Mouse (Mus musculus): ENCODE results near the gene Cyp2u1. TPM values are rescaled to one million over a fixed set of nuclear protein-coding genes. Genes with fewer than 3 reads are reported as not detected.

Cyp2u1 gene
- polyA plus RNA-seq, 1 experiment from 2014 or later, result 0.14 TPM

DNA sequence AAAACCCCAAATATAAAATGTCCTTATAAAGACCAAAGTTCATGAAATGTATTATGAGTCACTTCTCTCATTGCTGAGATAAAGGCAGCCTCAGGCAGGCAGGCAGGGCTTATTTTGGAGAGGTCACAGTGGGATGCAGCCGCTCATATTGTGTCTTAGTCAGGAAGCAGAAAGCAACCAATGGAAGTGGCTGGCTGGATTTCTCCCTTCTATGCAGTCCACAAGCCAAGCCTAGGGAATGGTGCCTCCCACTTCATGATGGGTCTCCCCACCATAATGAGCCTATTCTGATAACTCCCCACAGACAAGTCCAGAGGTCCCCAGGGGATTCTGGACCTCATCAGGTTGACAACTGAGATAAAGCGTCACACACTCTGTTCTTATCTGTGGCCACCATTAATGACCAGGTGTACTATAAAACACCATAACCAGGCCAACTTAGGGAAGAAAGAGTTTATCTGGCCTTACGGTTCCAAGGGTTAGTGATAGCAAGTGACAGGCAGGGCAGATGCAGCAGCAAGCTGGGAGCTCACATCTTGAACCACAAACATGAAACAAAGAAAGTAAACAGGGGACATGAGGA is 47.5 kb downstream of the Cyp2u1 start:
- 56% methylated on average over 3 of the region's 3 CpGs for WGBS (ENCODE audit: insufficient replicate concordance)
- no peak overlapping the region for H3K27ac ChIP-seq (ENCODE audit: low read length)
- ATAC-seq (ENCODE audit: low read depth), result no peak

DNA sequence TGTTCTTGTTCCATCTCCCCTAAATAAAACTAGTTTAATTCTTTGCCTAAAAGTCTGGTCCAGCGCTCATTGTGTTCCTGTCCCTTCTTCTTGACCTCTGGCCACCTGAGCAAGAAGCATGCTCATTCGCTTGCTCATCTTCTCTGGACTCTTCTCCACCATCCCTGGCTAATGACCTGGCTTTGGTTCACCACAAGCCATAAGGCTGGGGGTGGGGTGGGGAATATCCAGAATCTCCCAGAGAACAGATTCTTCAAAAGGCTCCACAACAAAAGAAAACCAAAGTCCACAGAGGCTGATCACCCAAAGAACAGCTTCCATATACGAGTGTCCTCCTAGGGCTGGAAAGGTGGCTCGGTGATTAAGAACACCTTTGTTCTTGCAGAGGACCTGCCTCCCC is 48.0 kb downstream of the Cyp2u1 start:
- no peak overlapping the region for H3K4me2 ChIP-seq (ENCODE audit: low read depth, low read length)
- H3K36me3 ChIP-seq (ENCODE audit: control insufficient read depth, insufficient read depth), result peaks cover 2% of the 10 kb centered on the region; the same call in 1 of the 2 replicates
- H3K27ac ChIP-seq (ENCODE audit: low read length), result no peak overlapping the region
- no peaks in the 10 kb centered on the region for H3K9me3 ChIP-seq (replicated peaks; ENCODE audit: control insufficient read depth, low read length)
- no peak for ATAC-seq (ENCODE audit: low read depth)
- no peak overlapping the region for H3K9ac ChIP-seq (ENCODE audit: low read depth, low read length)
- H3K4me1 ChIP-seq (ENCODE audit: control insufficient read depth, low read depth, low read length), result no peaks in the 10 kb centered on the region
- no peaks in the 10 kb centered on the region for H3K27me3 ChIP-seq (ENCODE audit: control insufficient read depth, insufficient read depth, low read depth, low read length)
- 85% methylated on average over 4 of the region's 4 CpGs for WGBS (ENCODE audit: insufficient replicate concordance)
- H3K4me3 ChIP-seq (ENCODE audit: low read depth, low read length), result no peak overlapping the region

More for the DNA sequence above, 47.5 kb downstream of the Cyp2u1 start:
- Histone ChIP-seq H3K36me3 (ENCODE audit: control insufficient read depth, insufficient read depth) (peaks cover 4% of the 10 kb centered on the region; the same call in 1 of the 2 replicates), H3K4me3 (ENCODE audit: low read depth, low read length) (no peak overlapping the region), H3K9ac (ENCODE audit: low read depth, low read length) (no peak overlapping the region), H3K4me1 (ENCODE audit: control insufficient read depth, low read depth, low read length) (no peaks in the 10 kb centered on the region), H3K9me3 (replicated peaks; ENCODE audit: control insufficient read depth, low read length) (no peaks in the 10 kb centered on the region), H3K4me2 (ENCODE audit: low read depth, low read length) (no peak overlapping the region), H3K27me3 (ENCODE audit: control insufficient read depth, insufficient read depth, low read depth, low read length) (no peaks in the 10 kb centered on the region)

DNA sequence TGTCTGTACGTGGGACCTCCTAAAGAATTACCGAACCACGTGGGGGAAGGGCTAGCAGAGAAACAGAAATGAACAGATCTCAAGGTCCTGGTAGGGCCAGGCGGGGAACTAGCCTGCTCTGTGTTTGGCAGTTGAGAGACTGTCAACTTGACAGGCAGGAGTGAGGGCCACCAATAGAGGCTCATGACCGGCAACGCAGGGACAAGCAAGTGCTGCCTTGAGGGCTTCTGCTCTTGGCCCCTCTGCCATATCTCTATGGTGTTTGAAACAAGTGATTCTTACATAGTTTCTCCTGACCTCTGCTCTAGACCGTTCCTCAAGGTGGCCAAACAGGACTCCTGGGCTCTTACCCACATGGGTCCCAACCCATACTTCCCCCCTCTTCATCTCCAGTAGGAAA is 51.4 kb downstream of the Cyp2u1 start:
- no peak for ATAC-seq (ENCODE audit: low read depth)
- Histone ChIP-seq H3K4me1 (ENCODE audit: control insufficient read depth, low read depth, low read length) (no peaks in the 10 kb centered on the region; the same call in 1 of the 2 replicates), H3K9me3 (replicated peaks; ENCODE audit: control insufficient read depth, low read length) (no peaks in the 10 kb centered on the region), H3K27me3 (ENCODE audit: control insufficient read depth, insufficient read depth, low read depth, low read length) (no peaks in the 10 kb centered on the region), H3K27ac (ENCODE audit: low read length) (no peak overlapping the region), H3K9ac (ENCODE audit: low read depth, low read length) (no peak overlapping the region), H3K36me3 (ENCODE audit: control insufficient read depth, insufficient read depth) (peaks cover 2% of the 10 kb centered on the region; the same call in 1 of the 2 replicates), H3K4me3 (ENCODE audit: low read depth, low read length) (no peak overlapping the region), H3K4me2 (ENCODE audit: low read depth, low read length) (no peak overlapping the region)
- WGBS (ENCODE audit: insufficient replicate concordance), result 67% methylated on average over 7 of the region's 7 CpGs

DNA sequence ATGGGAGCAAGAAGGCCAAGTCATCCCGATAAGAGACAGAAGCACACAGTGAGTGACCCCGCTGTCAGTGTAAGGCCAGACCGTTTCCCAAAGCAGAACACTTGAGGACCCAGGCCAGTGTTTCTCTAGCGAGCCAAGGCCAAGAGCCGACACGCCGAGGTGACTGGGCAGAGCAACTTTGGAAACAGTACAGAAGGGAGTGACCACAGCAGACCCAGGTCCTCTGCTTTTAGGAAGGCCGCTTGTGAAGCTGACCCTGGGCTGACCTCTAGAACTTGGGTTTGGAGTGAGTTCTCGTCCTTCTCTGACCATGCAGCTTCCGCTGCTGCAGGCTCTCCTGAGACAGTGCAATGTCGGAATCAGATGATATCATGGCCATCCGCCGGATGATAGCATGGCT is 52.0 kb downstream of the Cyp2u1 start:
- 77% methylated on average over 13 of the region's 13 CpGs for WGBS (ENCODE audit: insufficient replicate concordance)
- Histone ChIP-seq H3K36me3 (ENCODE audit: control insufficient read depth, insufficient read depth) (peaks cover 2% of the 10 kb centered on the region; the same call in 1 of the 2 replicates), H3K9ac (ENCODE audit: low read depth, low read length) (no peak overlapping the region), H3K4me1 (ENCODE audit: control insufficient read depth, low read depth, low read length) (no peaks in the 10 kb centered on the region; the same call in 1 of the 2 replicates), H3K9me3 (replicated peaks; ENCODE audit: control insufficient read depth, low read length) (no peaks in the 10 kb centered on the region), H3K4me3 (ENCODE audit: low read depth, low read length) (no peak overlapping the region), H3K27me3 (ENCODE audit: control insufficient read depth, insufficient read depth, low read depth, low read length) (no peaks in the 10 kb centered on the region), H3K4me2 (ENCODE audit: low read depth, low read length) (no peak overlapping the region), H3K27ac (ENCODE audit: low read length) (no peak overlapping the region)
- no peak for ATAC-seq (ENCODE audit: low read depth)

DNA sequence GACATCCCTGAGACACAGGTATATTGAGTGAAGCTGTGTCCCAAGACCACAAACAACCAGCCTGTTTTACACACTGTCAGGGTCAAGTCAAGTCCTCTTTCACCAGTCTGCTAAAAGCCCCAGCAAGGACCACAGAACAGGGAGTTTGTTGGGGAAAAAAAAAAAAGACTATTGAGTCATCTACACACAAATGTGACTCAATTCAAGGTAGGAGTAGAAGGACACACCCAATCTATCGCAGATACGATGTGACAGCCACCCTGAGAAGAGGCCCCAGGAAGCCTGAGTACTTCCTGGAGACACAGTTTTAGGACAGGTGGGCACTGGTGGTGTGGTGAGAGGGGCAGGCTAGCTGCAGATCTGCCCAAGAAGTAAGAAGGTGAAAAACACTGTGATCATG is 52.7 kb downstream of the Cyp2u1 start:
- 30% methylated on average over 2 of the region's 2 CpGs for WGBS (ENCODE audit: insufficient replicate concordance)

DNA sequence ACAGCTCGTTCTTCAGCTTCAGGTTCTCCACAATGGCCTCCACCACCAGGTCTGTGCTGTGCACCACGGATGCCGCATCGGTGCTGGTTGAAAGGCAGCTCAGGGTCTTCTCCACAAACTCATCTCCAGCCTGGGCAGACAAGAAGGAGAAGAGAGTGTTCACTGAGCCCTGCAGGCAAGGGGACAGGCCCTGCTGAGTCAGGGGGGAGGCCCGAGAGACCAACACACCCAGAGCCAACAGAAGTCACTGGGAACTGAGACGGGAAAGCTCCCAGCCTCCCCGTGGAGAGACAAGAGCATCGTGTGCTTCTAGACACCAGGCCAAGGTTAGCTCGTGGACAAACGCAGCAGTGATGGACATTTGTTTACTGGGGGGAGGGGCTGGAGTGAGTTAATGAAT is 54.6 kb downstream of the Cyp2u1 start:
- no peak overlapping the region for H3K27ac ChIP-seq (ENCODE audit: low read length)
- WGBS (ENCODE audit: insufficient replicate concordance), result 66% methylated on average over 10 of the region's 10 CpGs
- no peak for ATAC-seq (ENCODE audit: low read depth)

More for the DNA sequence above, 52.7 kb downstream of the Cyp2u1 start:
- Histone ChIP-seq H3K4me3 (ENCODE audit: low read depth, low read length) (no peak overlapping the region), H3K9ac (ENCODE audit: low read depth, low read length) (no peak overlapping the region), H3K4me2 (ENCODE audit: low read depth, low read length) (no peak overlapping the region), H3K27me3 (ENCODE audit: control insufficient read depth, insufficient read depth, low read depth, low read length) (no peaks in the 10 kb centered on the region), H3K27ac (ENCODE audit: low read length) (no peak overlapping the region), H3K9me3 (replicated peaks; ENCODE audit: control insufficient read depth, low read length) (no peaks in the 10 kb centered on the region), H3K36me3 (ENCODE audit: control insufficient read depth, insufficient read depth) (peaks cover 2% of the 10 kb centered on the region; the same call in 1 of the 2 replicates), H3K4me1 (ENCODE audit: control insufficient read depth, low read depth, low read length) (no peaks in the 10 kb centered on the region; the same call in 1 of the 2 replicates)
- ATAC-seq (ENCODE audit: low read depth), result no peak

DNA sequence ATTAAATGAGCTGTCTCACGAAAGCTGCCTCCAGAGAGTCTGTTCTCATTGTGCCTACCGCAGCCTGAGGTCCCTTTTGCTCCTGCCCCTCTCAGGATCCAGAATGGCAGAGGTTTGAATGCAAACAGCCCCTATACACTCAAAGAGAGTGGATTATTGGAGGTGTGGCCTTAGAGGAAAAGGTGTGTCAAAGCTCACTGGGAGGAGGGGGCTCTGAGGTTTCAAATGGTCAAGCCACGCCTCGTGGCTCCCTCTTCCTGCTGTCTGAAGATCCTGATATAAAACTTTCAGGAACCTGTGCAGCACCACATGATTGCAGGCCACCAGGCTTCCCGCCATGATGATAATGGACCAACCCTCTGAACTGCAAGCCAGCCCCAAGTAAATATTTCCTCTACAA is 55.2 kb downstream of the Cyp2u1 start:
- 61% methylated on average over 5 of the region's 5 CpGs for WGBS (ENCODE audit: insufficient replicate concordance)
- H3K4me1 ChIP-seq (ENCODE audit: control insufficient read depth, low read depth, low read length), result no peaks in the 10 kb centered on the region; the same call in 1 of the 2 replicates
- H3K27me3 ChIP-seq (ENCODE audit: control insufficient read depth, insufficient read depth, low read depth, low read length), result no peaks in the 10 kb centered on the region
- H3K4me3 ChIP-seq (ENCODE audit: low read depth, low read length), result no peak overlapping the region
- no peaks in the 10 kb centered on the region for H3K36me3 ChIP-seq (ENCODE audit: control insufficient read depth, insufficient read depth)
- H3K27ac ChIP-seq (ENCODE audit: low read length), result no peak overlapping the region
- no peak for ATAC-seq (ENCODE audit: low read depth)
- H3K9me3 ChIP-seq (replicated peaks; ENCODE audit: control insufficient read depth, low read length), result no peaks in the 10 kb centered on the region
- no peak overlapping the region for H3K4me2 ChIP-seq (ENCODE audit: low read depth, low read length)
- no peak overlapping the region for H3K9ac ChIP-seq (ENCODE audit: low read depth, low read length)

More for the DNA sequence above, 54.6 kb downstream of the Cyp2u1 start:
- H3K4me3 ChIP-seq (ENCODE audit: low read depth, low read length), result no peak overlapping the region
- no peaks in the 10 kb centered on the region for H3K27me3 ChIP-seq (ENCODE audit: control insufficient read depth, insufficient read depth, low read depth, low read length)
- H3K36me3 ChIP-seq (ENCODE audit: control insufficient read depth, insufficient read depth), result no peaks in the 10 kb centered on the region
- no peaks in the 10 kb centered on the region; the same call in 1 of the 2 replicates for H3K4me1 ChIP-seq (ENCODE audit: control insufficient read depth, low read depth, low read length)
- H3K9ac ChIP-seq (ENCODE audit: low read depth, low read length), result no peak overlapping the region
- no peak overlapping the region for H3K4me2 ChIP-seq (ENCODE audit: low read depth, low read length)
- H3K9me3 ChIP-seq (replicated peaks; ENCODE audit: control insufficient read depth, low read length), result no peaks in the 10 kb centered on the region

DNA sequence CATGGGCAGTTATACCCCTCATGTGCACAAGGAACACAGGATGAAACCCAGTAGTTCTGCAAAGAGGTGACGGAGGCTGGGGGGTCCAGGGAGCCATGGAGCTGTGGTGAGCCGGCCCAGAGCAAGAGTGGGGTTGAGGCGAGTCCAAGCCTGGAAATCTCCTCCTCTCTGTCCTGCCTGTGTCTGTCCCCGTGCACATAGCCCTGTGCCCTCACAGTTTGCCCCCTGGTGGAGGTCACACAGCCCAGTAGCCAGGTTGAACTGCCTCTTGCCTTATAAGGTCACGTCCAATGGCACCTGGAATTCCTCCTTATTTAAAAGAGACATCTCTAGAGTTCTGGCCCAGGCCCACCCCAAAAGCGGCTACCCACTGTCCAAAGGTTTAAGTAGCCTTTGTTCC is 55.6 kb downstream of the Cyp2u1 start:
- 67% methylated on average over 6 of the region's 6 CpGs for WGBS (ENCODE audit: insufficient replicate concordance)
- Histone ChIP-seq H3K36me3 (ENCODE audit: control insufficient read depth, insufficient read depth) (no peaks in the 10 kb centered on the region), H3K27me3 (ENCODE audit: control insufficient read depth, insufficient read depth, low read depth, low read length) (no peaks in the 10 kb centered on the region), H3K4me2 (ENCODE audit: low read depth, low read length) (no peak overlapping the region), H3K9me3 (replicated peaks; ENCODE audit: control insufficient read depth, low read length) (no peaks in the 10 kb centered on the region), H3K4me3 (ENCODE audit: low read depth, low read length) (no peak overlapping the region), H3K9ac (ENCODE audit: low read depth, low read length) (no peak overlapping the region), H3K4me1 (ENCODE audit: control insufficient read depth, low read depth, low read length) (no peaks in the 10 kb centered on the region; the same call in 1 of the 2 replicates), H3K27ac (ENCODE audit: low read length) (no peak overlapping the region)
- ATAC-seq (ENCODE audit: low read depth), result no peak

DNA sequence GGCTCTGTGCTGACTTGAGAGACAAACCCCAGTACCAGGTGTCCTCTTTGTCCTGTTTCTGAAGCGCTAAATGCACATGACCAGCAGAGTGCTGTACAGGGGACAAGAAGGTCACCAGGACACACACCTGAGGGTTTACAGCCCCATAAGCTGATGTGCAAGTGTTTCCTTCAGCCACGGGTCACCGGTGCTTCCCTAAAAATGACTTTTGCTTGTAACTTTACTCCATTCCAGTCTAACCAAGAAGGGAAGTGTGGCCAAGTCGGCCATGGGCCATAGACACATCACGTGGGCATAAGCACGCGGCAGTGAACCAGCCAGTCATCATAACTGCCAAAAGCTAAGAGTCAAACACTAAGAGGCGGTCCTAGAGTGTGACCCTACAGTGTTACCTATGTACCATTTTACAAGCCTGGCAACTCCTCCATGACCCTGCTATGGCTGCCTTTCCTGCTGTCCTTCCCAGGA is 56.4 kb downstream of the Cyp2u1 start:
- Histone ChIP-seq H3K4me1 (ENCODE audit: control insufficient read depth, low read depth, low read length) (no peaks in the 10 kb centered on the region; the same call in 1 of the 2 replicates), H3K9ac (ENCODE audit: low read depth, low read length) (no peak overlapping the region), H3K4me3 (ENCODE audit: low read depth, low read length) (no peak overlapping the region), H3K4me2 (ENCODE audit: low read depth, low read length) (no peak overlapping the region), H3K27me3 (ENCODE audit: control insufficient read depth, insufficient read depth, low read depth, low read length) (no peaks in the 10 kb centered on the region), H3K27ac (ENCODE audit: low read length) (no peak overlapping the region), H3K36me3 (ENCODE audit: control insufficient read depth, insufficient read depth) (no peaks in the 10 kb centered on the region; the same call in 1 of the 2 replicates), H3K9me3 (replicated peaks; ENCODE audit: control insufficient read depth, low read length) (no peaks in the 10 kb centered on the region)
- ATAC-seq (ENCODE audit: low read depth), result no peak
- 82% methylated on average over 8 of the region's 8 CpGs for WGBS (ENCODE audit: insufficient replicate concordance)

All from liver, embryonic 16.5 days (tissue).